Mouse (Mus musculus) T-helper 17 cell (primary cell): ENCODE measurements around the gene Rita1.

ENCODE experiments used
- in situ Hi-C, 2 experiments: fragments of 300-600 bp; cut with MboI, MseI; formaldehyde crosslinking; loops; 1 replicate in 1 of 2; 2 replicates in 1 of 2; pipeline ENCODE4 v1.15.1; 2025; ENCODE audit warnings: high pct_unique_total_duplicates in 2 of 2

Gene Rita1

DNA sequence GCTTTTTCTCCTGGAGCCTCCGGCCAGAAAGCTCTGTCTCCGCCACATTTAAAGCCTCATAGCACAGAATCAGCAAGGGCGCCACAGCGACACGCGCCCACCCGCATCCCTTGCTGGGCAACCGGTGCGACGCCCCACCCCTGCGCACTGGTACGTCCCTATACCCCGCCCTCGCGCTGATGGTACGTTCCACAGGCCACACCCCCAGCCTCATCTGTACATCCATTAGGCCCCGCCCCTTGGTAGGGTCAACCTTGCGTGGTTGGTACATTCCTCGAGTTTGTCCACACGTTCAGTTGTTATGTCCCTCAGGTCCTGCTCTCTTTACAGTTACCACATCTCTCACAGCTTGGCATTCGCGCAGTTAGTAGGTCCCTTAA, at the start of gene Rita1, which contains the start of gene Ddx54:
TSS of gene Rita1 (minus strand) at position 148 of the 380 bp plus-strand sequence.
TSS of gene Ddx54 (plus strand) at position 298 of the 380 bp plus-strand sequence.
- in situ Hi-C loops, result no loop called here

DNA sequence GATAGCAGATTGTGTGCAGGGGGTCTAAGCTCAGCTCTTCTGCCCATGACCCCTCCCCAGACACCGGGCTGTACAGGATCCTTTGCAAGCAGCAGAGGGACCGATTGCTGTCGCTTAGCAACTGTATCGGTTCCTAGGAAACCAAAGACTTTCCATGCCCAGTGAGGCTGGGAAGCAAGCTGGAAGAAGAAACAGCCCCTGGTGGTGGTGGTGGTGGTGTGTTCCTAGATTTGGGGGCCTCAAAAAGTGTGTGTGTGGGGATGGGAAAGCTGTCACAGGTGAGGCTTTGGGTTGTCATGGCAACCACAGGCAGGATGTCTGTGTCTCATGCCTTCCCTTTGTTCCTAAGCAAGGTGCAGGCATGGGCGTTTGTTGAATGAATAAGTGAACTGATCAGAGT, 48.4 kb upstream of the Rita1 start:
- in situ Hi-C loops, result loop anchor here (5.0 kb wide), 2 partner anchors 34 to 39 kb away; no protein-coding TSS in a partner anchor

DNA sequence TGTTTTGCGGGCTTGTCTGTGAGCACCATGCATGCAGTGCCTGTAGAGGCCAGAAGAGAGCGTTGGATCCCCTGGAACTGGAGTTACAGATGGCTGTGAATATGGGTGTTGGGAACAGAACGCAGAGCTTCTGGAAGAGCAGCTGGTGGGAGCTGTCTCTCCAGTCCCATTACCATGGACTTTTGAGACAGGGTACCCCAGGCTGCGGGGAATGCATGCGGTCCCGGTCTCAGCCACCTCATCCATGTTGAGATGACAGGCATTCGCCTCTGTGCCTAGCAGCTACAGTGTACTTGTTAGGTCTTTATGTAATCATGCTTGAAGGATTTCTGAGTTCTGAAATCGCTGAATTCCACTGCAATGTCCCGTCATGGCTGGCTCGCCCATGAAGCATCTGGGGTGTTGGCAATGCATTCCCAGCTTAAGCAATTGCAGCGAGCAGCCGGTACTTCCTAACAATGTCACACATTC, 43.9 kb upstream of the Rita1 start:
- in situ Hi-C loops, result no loop called here

DNA sequence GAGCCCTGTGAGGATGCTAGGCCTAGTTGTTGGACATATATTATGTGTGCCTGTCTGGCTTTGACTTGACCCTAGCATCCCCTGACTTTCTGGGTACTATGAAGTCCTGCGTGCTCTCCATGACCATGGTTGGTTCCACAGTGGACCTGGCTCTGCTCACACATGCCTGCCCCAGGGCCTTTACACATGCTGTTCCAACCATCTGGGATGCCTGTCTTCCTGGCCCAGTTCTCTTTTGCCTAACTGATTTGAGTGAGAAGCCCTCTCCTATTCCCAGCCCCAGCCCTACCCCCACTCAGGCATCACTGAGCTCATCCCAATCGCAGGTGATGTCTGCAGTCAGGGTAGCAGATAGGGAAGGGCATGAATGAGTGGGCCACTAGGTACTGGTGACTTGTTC, 41.5 kb upstream of the Rita1 start:
- in situ Hi-C loops, result no loop called here

DNA sequence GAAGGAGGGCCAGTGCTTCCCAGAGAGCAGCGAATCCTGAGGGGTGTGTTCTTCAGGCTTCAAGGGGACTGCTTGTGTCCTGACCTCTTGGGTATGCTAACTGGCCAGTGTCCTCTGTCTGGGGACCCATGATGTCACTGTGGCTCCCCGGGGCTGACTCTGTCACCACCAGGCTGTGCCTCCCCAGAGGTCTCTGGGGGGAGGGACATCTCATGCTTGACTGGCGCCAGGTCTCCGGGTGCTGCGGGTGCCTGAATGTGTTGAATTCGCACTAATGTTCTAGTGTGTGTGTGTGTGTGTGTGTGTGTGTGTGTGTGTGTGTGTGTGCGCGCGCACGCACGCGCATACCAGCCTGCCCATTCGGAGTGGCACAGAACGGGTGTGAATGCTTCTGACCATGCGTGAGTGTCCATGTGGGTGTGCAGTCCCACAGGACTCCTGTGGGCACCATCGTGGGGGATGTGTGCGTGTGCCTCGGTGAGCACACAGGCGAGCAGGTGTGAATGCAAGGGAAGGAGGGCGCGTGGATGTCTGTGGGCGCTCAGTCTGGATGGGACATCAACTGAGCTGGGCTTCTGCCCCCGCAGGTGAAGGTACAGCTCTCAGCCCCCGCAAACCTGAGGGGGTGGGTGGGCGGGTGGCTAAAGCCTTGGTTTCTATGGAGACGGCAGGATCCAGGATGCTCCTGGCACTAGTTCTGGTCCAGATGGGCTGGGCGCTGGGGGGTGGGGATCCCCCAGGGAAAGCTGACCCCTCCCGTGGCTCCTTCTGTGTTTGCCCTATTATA, 40.7 kb upstream of the Rita1 start:
- in situ Hi-C loops, result no loop called here

DNA sequence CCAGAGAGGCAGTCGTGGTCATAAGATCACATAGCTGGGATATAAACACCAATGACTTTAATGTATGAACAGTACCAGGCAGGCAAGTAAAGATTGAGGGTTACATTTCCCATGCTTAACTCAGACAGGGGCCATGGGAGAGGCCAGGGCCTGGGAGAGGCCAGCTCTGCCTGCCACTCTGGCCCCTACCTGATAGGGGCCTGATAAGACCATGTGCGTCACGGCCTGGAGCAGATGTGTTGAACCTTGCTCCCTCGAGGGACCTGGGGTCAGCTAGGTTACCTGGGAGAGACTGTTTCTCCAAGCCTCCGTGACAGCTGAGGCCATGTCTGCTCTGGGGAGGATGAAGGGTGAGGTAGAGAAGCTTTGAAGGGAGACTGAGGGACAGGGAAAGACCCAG, 38.8 kb upstream of the Rita1 start:
- in situ Hi-C loops, result no loop called here

DNA sequence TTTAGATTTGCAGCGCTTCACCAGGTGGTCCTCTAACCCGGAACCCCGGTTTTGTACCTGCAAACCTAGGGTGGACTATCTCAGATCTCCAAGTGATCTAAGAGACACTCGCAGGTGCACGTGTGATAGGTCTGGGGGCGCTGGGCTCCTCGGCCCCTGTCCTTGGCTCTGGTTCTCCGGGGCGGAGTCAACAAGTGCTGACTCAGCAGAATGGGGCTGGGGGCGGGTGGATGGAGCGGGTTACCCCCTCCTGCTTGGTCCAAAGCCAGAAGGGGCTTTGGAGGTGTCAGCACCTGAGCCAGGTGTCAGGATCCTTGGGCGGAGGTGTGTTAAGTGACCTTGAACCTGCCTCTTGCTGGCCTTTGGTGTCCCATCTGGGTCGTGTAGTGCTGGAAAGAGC, 37.5 kb upstream of the Rita1 start:
- in situ Hi-C loops, result no loop called here

DNA sequence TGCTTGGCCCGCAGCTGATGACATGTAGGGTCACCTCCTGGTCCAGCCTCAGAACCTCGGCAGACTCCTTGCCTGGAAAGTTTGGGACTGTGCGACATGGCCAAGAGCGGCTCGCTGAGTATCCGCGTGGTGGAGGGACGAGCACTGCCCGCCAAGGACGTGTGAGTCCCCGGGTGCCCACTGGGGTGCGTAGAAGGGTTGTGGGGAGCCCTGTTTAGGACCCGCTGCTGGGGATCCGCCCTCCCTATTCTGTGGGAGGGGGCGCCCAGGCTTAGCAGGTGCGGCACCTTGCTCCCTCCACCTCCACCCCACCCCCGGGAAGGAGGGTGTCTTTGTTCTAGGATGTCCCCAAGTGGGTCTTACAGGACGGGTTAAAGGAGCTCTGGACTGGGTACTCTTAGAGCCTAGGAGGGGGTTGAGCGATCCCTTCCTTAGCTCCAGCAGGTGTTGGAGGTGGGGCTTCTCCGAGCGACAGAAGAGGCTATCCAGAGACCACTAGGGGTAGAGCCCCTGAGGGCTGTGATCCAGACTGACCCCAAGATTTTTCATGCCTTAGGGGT, 37.1 kb upstream of the Rita1 start:
- in situ Hi-C loops, result no loop called here

DNA sequence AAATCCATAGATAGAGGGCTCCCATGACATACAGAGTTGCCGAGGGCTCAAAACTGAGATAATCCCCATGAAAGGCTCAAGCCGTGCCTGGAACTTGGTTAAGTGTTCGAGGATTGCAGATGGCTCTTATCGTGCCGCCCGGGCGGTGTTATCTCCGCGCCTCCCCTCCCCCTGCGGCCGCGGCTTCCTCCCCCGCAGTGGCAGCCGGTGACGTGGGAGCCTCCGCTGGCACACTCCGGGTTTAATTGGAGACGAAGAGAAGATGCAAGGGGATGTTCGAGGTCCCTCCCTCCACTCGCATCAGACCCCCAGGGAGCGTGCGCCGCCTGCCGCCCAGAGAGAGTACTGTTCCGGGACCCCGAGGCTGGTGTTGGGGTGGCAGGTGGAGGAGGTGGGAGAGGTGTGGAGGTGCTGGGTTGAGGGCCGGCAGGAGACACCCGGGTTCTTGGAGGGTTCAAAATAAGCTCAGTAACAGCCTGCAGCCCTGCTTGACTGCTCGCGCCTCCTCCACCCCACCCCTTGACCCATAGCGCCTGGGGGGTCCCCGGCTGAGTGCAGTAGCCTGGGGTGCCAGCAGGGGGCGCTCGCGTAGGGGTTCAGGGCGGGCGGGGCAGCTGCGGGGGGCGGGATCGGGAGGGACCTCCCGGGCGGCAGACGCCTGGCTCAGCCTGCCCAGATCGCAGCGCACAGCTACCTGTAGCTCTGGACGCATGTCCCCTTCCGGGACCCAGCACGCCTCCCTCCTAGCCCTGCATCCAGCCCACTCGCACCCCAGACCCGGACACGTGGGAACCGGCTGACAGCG, 36.4 kb upstream of the Rita1 start, which contains the start of gene Rasal1:
TSS of gene Rasal1 (plus strand) at position 244 of the 805 bp plus-strand sequence.
- in situ Hi-C loops, result no loop called here

DNA sequence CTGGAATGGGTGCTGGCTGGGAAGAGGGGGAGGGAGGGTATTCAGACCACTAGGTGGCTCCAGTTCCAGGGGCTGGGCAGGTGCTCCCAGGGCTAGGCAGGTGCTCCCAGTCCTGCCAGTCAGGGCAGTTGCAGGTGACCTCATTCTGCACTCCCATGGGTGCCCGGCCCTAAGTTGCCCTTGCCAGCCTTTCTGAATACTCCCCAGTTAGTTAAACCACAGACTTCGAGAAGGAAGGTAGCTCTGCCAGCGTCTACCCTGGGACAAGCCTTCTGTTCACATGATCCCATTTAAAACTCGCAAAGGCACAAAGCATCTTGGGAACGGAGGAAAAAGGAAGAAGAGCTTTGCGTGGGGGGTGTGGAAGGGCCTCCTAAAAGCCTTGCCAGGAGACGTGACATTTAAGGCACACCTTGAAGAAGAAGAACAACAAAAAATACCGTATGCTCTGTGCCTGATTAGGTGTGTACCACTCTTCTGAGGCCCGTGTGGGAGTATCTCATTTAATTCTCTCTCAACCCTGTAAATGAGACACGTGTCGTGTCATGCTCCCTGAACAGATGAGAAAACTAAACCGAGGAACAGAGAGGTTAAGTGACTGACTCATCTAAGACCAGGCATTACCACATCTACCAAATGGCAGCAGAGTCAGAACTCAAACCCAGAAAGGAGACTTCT, 35.6 kb upstream of the Rita1 start:
- in situ Hi-C loops, result no loop called here

DNA sequence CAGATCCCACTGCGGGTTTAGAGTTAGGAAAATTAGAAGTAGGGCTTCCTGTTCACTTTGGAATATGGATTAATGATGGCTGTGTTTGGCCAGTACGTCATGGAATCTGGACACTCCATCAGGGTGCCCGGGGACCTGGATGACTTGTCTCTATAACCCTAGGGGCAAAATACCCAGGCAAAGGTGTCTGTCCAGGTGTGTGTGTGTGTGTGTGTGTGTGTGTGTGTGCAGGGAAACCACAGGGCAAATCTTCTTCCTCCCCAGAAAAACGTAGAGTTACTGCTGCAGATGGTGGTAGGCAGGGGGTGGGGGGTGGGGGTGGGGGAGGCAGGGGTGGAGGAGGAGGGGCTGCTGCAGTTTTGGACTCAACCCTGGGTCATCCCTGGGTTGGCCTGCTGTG, 35.0 kb upstream of the Rita1 start:
- in situ Hi-C loops, result no loop called here

DNA sequence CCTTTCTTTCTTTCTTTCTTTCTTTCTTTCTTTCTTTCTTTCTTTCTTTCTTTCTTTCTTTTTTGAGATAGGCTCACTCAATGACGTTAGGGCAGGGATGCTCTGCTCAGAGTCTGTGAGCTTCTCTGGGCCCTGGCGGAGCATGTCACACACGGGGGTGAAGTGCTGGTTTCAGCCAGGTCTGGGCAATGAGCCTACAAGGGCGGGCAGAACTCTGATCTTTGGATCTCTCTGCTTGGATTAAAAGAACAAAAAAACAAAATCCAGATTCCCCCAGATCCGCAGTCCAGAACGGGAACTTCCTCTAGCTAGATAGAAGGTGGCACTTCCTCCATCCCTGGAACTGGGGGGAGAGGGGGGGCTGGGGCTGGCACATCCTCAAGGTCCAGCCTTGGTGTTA, 33.5 kb upstream of the Rita1 start:
- in situ Hi-C loops, result no loop called here

DNA sequence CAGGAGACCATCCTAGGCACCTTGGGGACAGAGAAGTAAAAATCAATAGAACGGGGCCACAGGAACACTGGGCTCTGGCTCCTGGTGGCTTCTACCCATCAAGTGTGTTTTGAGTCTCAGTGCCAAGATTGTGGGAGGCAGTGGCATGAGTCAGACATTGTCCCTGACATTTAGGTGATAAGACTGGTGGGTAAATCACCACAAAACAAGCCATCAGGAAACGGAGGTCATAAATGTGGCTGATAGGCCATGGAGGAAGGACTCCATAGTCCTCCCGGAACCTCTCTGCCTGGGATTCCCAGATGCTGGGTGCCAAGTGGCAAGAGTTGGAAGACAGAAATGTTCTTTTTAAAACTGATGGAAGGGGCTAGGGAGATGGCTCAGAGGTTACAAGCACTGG, 31.8 kb upstream of the Rita1 start:
- in situ Hi-C loops, result no loop called here

DNA sequence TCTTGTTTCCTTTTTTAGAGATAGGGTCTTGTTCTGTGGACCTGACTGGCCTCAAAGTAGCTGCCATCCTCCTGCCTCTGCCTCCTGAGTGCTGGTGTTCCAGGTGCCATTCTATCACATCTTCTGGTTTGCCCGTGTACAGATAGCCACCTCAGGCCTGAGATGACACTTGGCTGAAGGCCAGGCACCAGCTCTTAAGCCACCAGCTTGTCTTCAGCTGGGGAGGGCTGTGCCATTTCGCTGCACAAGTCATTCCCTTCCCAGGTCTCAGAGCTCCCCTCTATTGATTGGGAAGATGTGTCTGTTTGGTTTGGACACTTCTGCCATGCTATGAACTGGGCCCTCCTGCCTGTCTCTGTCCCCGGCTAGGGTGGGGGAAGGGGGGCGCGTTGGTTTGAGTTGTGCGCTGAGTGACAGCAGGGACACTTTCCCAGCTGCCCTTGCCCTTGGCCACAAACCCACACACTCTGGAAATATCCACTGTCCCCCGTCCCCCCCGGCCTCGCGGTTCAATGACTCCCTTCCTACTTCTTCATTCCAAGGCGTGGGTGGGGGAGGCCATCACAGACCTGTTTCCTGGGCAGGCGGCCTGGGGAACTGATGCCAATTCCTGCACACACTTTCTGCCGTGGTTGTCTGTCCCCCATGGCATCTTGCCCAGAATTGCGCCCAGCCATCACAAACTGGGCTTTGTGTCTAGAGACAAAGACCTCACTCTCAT, 31.1 kb upstream of the Rita1 start:
- in situ Hi-C loops, result no loop called here

DNA sequence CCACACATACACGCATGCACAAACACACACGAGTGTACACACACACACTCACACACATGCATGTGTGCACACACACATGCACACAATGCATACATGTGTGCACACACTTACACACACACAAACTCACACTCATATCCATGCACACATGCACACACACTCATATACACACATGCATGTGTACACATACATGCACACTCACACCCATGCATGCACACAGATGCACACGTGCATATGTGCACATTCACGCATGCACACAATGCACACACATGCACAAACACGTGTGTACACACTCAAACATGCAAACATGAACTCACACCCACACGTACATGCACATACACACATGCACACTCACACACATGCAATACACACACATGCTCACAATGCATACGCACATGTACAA, 27.7 kb upstream of the Rita1 start:
- in situ Hi-C loops, result no loop called here

DNA sequence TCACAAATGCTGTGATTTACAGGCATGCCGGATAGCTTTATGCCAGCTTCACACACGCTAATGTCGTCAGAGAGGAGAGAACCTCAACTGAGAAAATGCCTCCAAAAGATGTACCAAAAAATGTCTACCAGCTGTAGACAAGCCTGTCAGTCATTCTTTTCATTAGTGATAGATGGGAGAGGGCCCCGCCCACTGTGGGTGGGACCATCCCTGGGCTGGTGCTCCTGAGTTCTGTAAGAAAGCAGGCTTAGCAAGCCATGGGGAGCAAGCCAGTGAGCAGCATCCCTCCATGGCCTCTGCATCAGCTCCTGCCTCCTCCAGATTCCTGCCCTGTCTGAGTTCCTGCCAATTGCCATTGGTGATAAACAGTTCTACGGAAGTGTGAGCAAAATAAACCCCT, 23.2 kb upstream of the Rita1 start:
- in situ Hi-C loops, result no loop called here

DNA sequence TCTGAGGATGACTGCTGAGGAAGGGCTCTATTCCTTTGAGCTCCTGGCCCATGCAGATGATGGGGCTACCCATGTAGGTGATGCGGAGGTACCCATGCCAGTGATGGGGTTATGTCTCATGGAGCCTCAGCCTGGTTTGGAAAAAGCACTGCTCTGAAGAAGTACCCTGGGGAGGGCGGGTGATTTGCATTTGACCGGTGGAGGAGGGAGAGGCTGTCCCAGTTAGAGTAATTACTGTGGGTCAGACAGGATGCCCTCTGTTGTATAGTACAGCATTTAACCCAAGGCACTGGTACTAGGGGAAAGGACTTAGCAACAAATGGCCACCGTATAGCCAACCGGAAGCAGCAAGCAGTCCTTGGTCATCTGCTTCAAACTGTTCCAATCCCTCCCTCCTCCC, 22.5 kb upstream of the Rita1 start:
- in situ Hi-C loops, result no loop called here

DNA sequence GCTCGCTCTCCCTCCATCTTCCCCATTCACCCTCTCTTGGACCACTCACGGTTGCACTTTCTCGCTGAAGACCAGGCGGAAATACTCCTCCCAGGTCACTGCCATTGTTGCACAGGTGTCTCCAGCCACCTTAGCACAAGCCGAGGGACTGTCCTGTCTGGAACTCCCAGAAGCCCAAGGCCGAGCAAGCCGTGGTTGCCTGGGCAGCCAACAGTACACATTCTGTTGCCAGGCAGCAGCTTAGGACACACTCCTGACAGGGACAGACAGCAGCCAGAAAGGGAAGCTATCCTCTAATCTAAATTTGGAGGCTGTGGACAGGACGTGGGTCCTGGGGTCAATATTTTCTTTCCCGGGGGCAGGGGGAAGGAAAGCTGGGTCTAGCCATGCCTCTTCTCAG, 21.7 kb upstream of the Rita1 start, which contains the start of gene Cfap73:
TSS of gene Cfap73 (minus strand) at position 105 of the 400 bp plus-strand sequence.
- in situ Hi-C loops, result no loop called here

DNA sequence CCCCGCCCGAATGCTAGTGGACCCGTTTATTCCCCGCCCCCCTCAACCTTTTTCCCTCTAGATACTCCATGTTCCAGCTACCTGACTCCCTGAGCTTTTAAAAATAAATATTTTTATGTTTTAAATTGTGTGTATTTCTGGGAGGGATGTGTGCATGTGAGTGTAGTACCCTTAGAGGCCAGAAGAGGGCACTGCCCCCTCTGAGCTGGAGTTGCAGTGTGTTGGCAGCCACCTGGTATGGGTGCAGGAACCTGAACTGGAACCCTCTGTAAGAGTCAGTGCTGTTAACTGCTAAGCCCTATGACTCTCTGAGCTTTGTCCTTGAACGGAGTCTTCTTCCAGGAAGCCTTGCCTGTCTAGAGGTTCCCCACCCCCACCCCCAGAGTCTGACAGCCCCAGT, 19.5 kb upstream of the Rita1 start:
- in situ Hi-C loops, result no loop called here

DNA sequence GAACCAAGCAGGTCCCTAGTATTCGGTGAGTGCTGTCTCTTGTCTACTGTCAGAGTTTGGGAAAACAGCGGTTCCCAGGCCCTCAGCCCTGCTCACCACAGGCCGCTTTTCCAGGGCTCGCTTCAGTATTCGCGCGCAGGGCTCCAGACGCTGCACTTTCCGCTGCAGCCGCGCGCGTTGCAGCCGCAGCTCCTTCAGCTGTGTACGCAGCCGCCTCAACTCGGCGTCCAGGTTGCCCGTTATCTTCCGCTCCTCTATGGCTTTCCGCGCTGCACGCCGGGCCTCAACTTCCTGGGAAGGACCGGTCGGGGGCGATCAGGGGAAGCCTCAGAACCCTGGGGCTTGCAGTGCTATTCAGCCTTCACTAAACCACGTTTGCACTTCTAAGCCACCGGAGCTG, 18.7 kb upstream of the Rita1 start:
- in situ Hi-C loops, result no loop called here

DNA sequence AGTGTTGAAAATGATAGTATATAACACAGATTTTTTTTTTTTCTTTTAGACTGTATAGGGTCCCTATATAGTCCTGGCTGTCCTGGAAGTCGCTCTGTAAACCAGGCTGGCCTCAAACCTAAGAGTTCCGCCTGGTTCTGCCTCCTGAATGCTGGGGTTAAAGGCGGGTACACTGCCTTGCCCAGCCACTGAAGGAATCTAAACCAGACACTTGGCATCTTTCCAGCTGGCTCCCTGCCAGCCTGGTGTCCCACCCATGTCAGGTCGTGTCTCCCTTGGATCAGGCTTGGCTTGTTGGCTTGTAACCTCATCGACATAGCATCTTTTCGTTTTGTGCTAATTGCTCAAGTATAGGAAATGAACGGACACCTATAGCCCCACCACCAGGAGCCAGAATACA, 16.2 kb upstream of the Rita1 start:
- in situ Hi-C loops, result loop anchor here in 1 of 2 experiments (5.0 kb wide), 1 partner anchor 34 kb away; no protein-coding TSS in a partner anchor
